Mouse (Mus musculus): ENCODE measurements around the gene Pygb. TPM values are rescaled to one million over a fixed set of nuclear protein-coding genes. Genes with fewer than 3 reads are reported as not detected.

Gene Pygb
- total RNA-seq, 1 experiment: 10.8 TPM

DNA sequence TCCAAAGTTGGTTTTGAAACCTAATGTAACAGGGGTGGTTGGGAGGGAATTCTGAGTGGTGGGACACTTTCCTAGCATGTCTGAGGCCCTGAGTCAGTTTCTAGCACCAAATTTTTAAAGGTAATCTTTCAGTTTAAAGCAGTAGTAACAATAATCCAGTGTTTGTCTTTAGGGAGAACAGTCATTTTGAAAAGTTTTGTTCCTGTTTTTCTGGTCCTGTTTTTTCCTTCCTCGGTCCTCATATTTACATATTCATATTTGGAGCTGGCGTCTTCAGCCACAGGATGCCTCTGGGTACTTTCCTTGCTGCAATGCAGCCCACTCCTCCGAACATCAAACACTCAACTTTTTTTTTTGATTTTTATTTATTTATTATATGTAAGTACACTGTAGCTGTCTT, 31.5 kb upstream of the Pygb start:
- TF ChIP-seq ZNF384 (IDR thresholded peaks at IDR 0.05; ENCODE audit: low read depth, low read length): no peak
- TF ChIP-seq CHD2 (IDR thresholded peaks at IDR 0.05; ENCODE audit: low read depth, low read length): no peak
- TF ChIP-seq HCFC1 (IDR thresholded peaks at IDR 0.05; ENCODE audit: borderline replicate concordance, insufficient read depth, low read length): no peak
- no peak for TF ChIP-seq MAFK (IDR thresholded peaks at IDR 0.05; ENCODE audit: insufficient read depth, low read depth, low read length)
- TF ChIP-seq ZC3H11A (IDR thresholded peaks at IDR 0.05; ENCODE audit: borderline replicate concordance, low read depth, low read length): no peak
- Histone ChIP-seq H3K9me3 (ENCODE audit: control insufficient read depth, insufficient read depth, low read depth, low read length) (no peaks in the 10 kb centered on the region), H3K36me3 (ENCODE audit: control insufficient read depth, insufficient read depth, low read length, poor library complexity, severe bottlenecking) (peaks cover 14% of the 10 kb centered on the region), H3K4me3 (ENCODE audit: insufficient read depth in 1 of 2, low read depth in 1 of 2, low read length in 2 of 2, poor library complexity in 1 of 2, severe bottlenecking in 1 of 2) (no peak overlapping the region), H3K27ac (ENCODE audit: insufficient read depth, low read depth, low read length, poor library complexity, severe bottlenecking) (no peak overlapping the region), H3K9ac (ENCODE audit: insufficient read depth, low read depth, low read length, poor library complexity, severe bottlenecking) (no peak overlapping the region), H3K4me1 (ENCODE audit: control insufficient read depth in 2 of 2, insufficient read depth in 2 of 2, low read length in 2 of 2, poor library complexity in 1 of 2) (0 out of 4 replicates have a peak, but pooled peaks cover 0 to under 1% of the 10 kb centered on the region in 2 experiments)
- DNase-seq (ENCODE audit: low read depth, low spot score): no peak
- in situ Hi-C loops (cut with MboI; ENCODE audit: low sequenced_read_pairs in 2 of 2, unreplicated experiment in 2 of 2): no loop called here

GRCm38 (mm10) chr2:150761476-150761875, 25.1 kb upstream of the Pygb start:
- in situ Hi-C loops (cut with MboI; ENCODE audit: low sequenced_read_pairs in 2 of 2, unreplicated experiment in 2 of 2): no loop called here
- Histone ChIP-seq H3K9me3 (ENCODE audit: control insufficient read depth, insufficient read depth, low read depth, low read length) (no peaks in the 10 kb centered on the region), H3K36me3 (ENCODE audit: control insufficient read depth, insufficient read depth, low read length, poor library complexity, severe bottlenecking) (peaks cover 10% of the 10 kb centered on the region), H3K9ac (ENCODE audit: insufficient read depth, low read depth, low read length, poor library complexity, severe bottlenecking) (no peak overlapping the region), H3K27ac (ENCODE audit: insufficient read depth, low read depth, low read length, poor library complexity, severe bottlenecking) (no peak overlapping the region), H3K4me3 (ENCODE audit: insufficient read depth in 1 of 2, low read depth in 1 of 2, low read length in 2 of 2, poor library complexity in 1 of 2, severe bottlenecking in 1 of 2) (no peak overlapping the region), H3K4me1 (ENCODE audit: control insufficient read depth in 2 of 2, insufficient read depth in 2 of 2, low read length in 2 of 2, poor library complexity in 1 of 2) (0 out of 4 replicates have a peak, but pooled peaks cover 0 to 2% of the 10 kb centered on the region in 2 experiments)
- TF ChIP-seq ZC3H11A (IDR thresholded peaks at IDR 0.05; ENCODE audit: borderline replicate concordance, low read depth, low read length) (no peak), HCFC1 (IDR thresholded peaks at IDR 0.05; ENCODE audit: borderline replicate concordance, insufficient read depth, low read length) (no peak), CHD2 (IDR thresholded peaks at IDR 0.05; ENCODE audit: low read depth, low read length) (no peak), ZNF384 (IDR thresholded peaks at IDR 0.05; ENCODE audit: low read depth, low read length) (no peak)
- peak; percentile 31 for DNase-seq (ENCODE audit: low read depth, low spot score)

GRCm38 (mm10) chr2:150765619-150766018, 20.9 kb upstream of the Pygb start:
- H3K36me3 ChIP-seq (ENCODE audit: control insufficient read depth, insufficient read depth, low read length, poor library complexity, severe bottlenecking): peaks cover 9% of the 10 kb centered on the region
- no peak for DNase-seq (ENCODE audit: low read depth, low spot score)
- H3K4me1 ChIP-seq (ENCODE audit: control insufficient read depth in 2 of 2, insufficient read depth in 2 of 2, low read length in 2 of 2, poor library complexity in 1 of 2): 0 out of 4 replicates have a peak, but pooled peaks cover 0 to 2% of the 10 kb centered on the region in 2 experiments
- no peak overlapping the region for H3K9ac ChIP-seq (ENCODE audit: insufficient read depth, low read depth, low read length, poor library complexity, severe bottlenecking)
- TF ChIP-seq MAFK (IDR thresholded peaks at IDR 0.05; ENCODE audit: insufficient read depth, low read depth, low read length): no peak
- TF ChIP-seq ZC3H11A (IDR thresholded peaks at IDR 0.05; ENCODE audit: borderline replicate concordance, low read depth, low read length): no peak
- no peak for TF ChIP-seq HCFC1 (IDR thresholded peaks at IDR 0.05; ENCODE audit: borderline replicate concordance, insufficient read depth, low read length)
- no peak for TF ChIP-seq ZNF384 (IDR thresholded peaks at IDR 0.05; ENCODE audit: low read depth, low read length)
- no peak for TF ChIP-seq CHD2 (IDR thresholded peaks at IDR 0.05; ENCODE audit: low read depth, low read length)
- no peak overlapping the region for H3K4me3 ChIP-seq (ENCODE audit: insufficient read depth in 1 of 2, low read depth in 1 of 2, low read length in 2 of 2, poor library complexity in 1 of 2, severe bottlenecking in 1 of 2)
- in situ Hi-C loops (cut with MboI; ENCODE audit: low sequenced_read_pairs in 2 of 2, unreplicated experiment in 2 of 2): no loop called here
- H3K27ac ChIP-seq (ENCODE audit: insufficient read depth, low read depth, low read length, poor library complexity, severe bottlenecking): no peak overlapping the region
- no peaks in the 10 kb centered on the region for H3K9me3 ChIP-seq (ENCODE audit: control insufficient read depth, insufficient read depth, low read depth, low read length)

DNA sequence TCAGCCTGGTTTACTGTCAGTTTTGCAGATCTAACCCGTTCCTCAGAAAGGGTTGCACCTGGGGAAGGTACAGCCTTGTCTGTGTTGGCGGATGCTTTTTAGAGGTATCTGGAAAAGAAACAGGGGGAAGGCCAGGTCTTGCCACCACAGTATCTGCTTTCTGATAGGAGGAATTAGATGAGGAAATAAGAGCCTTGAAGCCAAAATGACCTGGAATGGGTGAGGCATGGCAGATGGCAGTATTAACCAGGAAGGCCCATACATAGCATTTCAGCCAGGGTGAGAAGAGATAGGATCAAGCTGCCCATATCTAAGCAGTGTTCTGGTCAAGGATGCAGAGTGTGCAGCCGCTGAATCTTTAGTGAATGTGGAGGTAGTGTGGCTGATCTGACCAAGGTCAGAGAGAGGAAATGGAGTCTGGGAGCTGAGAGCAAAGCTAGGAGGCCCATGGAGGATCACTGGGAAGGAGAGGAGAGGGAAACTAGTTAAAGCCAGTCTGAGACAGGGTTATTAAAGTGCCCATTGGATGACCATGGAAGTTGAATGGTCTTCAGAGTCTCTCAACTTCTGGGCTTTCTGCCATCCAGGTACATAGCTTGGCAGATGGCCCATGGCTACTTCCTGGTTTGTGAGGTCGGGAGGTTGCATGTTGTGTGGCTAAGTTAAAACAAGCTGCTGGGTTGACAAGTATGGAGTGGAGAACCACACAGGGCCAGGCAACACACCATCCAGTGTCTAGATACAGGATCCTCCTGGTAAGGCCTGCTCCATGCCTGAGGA, 20.3 kb upstream of the Pygb start:
- in situ Hi-C loops (cut with MboI; ENCODE audit: low sequenced_read_pairs in 2 of 2, unreplicated experiment in 2 of 2): no loop called here
- no peak overlapping the region for H3K4me3 ChIP-seq (ENCODE audit: insufficient read depth in 1 of 2, low read depth in 1 of 2, low read length in 2 of 2, poor library complexity in 1 of 2, severe bottlenecking in 1 of 2)
- H3K9ac ChIP-seq (ENCODE audit: insufficient read depth, low read depth, low read length, poor library complexity, severe bottlenecking): no peak overlapping the region
- no peak for DNase-seq (ENCODE audit: low read depth, low spot score)
- peaks cover 4% of the 10 kb centered on the region; the same call in 1 of the 2 replicates for H3K36me3 ChIP-seq (ENCODE audit: control insufficient read depth, insufficient read depth, low read length, poor library complexity, severe bottlenecking)
- 0 out of 4 replicates have a peak, but pooled peaks cover 0 to 2% of the 10 kb centered on the region in 2 experiments for H3K4me1 ChIP-seq (ENCODE audit: control insufficient read depth in 2 of 2, insufficient read depth in 2 of 2, low read length in 2 of 2, poor library complexity in 1 of 2)
- H3K9me3 ChIP-seq (ENCODE audit: control insufficient read depth, insufficient read depth, low read depth, low read length): no peaks in the 10 kb centered on the region
- TF ChIP-seq MAFK (IDR thresholded peaks at IDR 0.05; ENCODE audit: insufficient read depth, low read depth, low read length): no peak
- TF ChIP-seq HCFC1 (IDR thresholded peaks at IDR 0.05; ENCODE audit: borderline replicate concordance, insufficient read depth, low read length): no peak
- no peak for TF ChIP-seq ZNF384 (IDR thresholded peaks at IDR 0.05; ENCODE audit: low read depth, low read length)
- no peak for TF ChIP-seq CHD2 (IDR thresholded peaks at IDR 0.05; ENCODE audit: low read depth, low read length)
- TF ChIP-seq ZC3H11A (IDR thresholded peaks at IDR 0.05; ENCODE audit: borderline replicate concordance, low read depth, low read length): no peak
- H3K27ac ChIP-seq (ENCODE audit: insufficient read depth, low read depth, low read length, poor library complexity, severe bottlenecking): no peak overlapping the region
